Mouse (Mus musculus): ENCODE data around the gene 2010300C02Rik. TPM values are rescaled to one million over a fixed set of nuclear protein-coding genes. Genes with fewer than 3 reads are reported as not detected.
"Not testable (repeated sequence)": the region's sequence is repeated elsewhere in the genome, so short reads cannot be mapped to it uniquely, and the experiment has no call there.

The 2010300C02Rik gene
- polyA plus RNA-seq, 1 experiment from 2014 or later, result 3.5 TPM

- no peak for ATAC-seq (ENCODE audit: low read depth)
- 78% methylated on average over 9 of the region's 9 CpGs for WGBS
- Histone ChIP-seq H3K4me1 (ENCODE audit: control insufficient read depth, insufficient read depth, low read length) (no peaks in the 10 kb centered on the region), H3K9me3 (ENCODE audit: control insufficient read depth, low read length) (no peaks in the 10 kb centered on the region), H3K27ac (ENCODE audit: low read depth, low read length) (no peak overlapping the region), H3K4me2 (ENCODE audit: low read depth, low read length) (no peak overlapping the region), H3K9ac (replicated peaks; ENCODE audit: low read depth, low read length) (no peak overlapping the region), H3K27me3 (ENCODE audit: control insufficient read depth, insufficient read depth, low read length) (no peaks in the 10 kb centered on the region), H3K4me3 (ENCODE audit: low read depth, low read length) (no peak overlapping the region), H3K36me3 (ENCODE audit: control insufficient read depth, insufficient read depth, low read length) (no peaks in the 10 kb centered on the region)
These were observed 119.2 kb downstream of the 2010300C02Rik start for GRCm38 (mm10) chr1:37600640-37601175.

DNA sequence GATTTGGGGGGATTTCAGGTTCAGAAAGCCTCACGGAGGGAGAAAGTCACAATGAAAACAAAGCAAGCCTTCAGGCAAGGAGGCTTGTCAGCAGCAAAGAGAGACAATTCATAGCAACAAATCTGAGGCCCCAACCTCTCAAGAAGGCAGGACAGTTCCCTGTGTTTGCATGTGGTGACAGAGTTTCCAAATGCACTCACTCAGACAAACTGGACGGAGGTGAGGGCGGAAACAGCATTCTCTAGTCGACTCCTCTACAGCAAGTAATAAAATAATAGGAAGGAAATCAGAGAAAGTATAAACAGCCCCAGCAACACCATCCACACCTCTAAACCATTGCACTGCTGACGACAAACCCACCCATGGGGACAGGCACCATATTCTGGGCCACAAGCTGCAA lies 120.9 kb downstream of the 2010300C02Rik start:
- 75% methylated on average over 5 of the region's 5 CpGs for WGBS
- Histone ChIP-seq H3K4me1 (ENCODE audit: control insufficient read depth, insufficient read depth, low read length) (no peaks in the 10 kb centered on the region), H3K27ac (ENCODE audit: low read depth, low read length) (no peak overlapping the region), H3K9me3 (ENCODE audit: control insufficient read depth, low read length) (no peaks in the 10 kb centered on the region), H3K27me3 (ENCODE audit: control insufficient read depth, insufficient read depth, low read length) (no peaks in the 10 kb centered on the region), H3K9ac (replicated peaks; ENCODE audit: low read depth, low read length) (no peak overlapping the region), H3K4me2 (ENCODE audit: low read depth, low read length) (no peak overlapping the region), H3K4me3 (ENCODE audit: low read depth, low read length) (no peak overlapping the region), H3K36me3 (ENCODE audit: control insufficient read depth, insufficient read depth, low read length) (no peaks in the 10 kb centered on the region)
- no peak for ATAC-seq (ENCODE audit: low read depth)

DNA sequence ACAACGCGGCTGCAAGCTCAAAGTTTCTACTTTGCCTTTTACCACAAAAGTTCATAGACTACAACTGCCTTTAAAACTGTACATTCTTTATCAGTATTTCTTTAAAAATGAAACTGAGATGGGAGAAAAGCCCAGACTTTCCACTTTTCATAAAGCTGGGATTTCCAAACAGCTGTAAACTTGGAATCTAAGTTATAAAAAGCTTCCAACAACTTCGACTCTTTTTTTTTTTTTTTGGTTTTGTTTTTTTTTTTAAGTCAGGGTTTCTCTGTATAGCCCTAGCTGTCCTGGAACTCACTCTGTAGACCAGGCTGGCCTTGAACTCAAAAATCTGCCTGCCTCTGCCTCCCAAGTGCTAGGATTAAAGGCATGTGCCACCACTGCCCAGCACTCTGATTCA lies 125.1 kb downstream of the 2010300C02Rik start:
- 94% methylated on average over 3 of the region's 3 CpGs for WGBS
- H3K9me3 ChIP-seq (ENCODE audit: control insufficient read depth, low read length); ATAC-seq (ENCODE audit: low read depth); H3K4me2 ChIP-seq (ENCODE audit: low read depth, low read length); H3K4me1 ChIP-seq (ENCODE audit: control insufficient read depth, insufficient read depth, low read length); H3K36me3 ChIP-seq (ENCODE audit: control insufficient read depth, insufficient read depth, low read length); H3K9ac ChIP-seq (replicated peaks; ENCODE audit: low read depth, low read length); H3K27ac ChIP-seq (ENCODE audit: low read depth, low read length); H3K27me3 ChIP-seq (ENCODE audit: control insufficient read depth, insufficient read depth, low read length); H3K4me3 ChIP-seq (ENCODE audit: low read depth, low read length): not testable (repeated sequence)

DNA sequence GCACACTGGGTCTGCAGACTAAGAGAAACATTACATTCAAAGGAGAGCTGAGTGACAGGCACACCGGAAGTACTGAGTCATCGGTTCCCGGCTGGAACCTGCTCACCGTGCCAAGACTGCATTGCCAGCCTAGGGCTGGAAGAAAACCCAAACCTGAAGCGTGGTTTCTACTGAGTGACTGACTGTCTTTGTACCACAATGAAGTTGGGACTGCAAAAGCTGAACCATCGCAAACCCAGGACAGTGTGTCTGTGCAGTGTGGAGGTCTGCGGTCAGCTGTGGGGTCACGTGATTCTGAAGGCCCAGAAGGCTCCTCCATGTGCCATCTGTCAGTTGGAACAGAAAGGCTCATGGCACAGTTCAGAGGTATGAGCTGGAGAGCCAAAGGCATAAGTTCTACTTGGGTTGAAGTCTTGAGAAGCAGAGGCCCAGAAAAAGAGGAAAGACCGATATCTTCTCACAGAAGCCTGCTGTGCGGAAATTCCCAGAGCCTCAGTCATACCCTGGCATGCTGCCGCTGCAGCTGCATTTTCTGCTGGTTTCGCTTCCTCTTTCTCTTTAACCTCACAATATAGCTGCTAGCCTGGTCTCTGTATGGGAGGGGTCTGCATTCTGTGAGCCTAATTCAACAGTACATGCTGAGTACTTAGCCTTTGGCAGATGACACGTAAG lies 133.9 kb downstream of the 2010300C02Rik start:
- Histone ChIP-seq H3K9ac (replicated peaks; ENCODE audit: low read depth, low read length) (no peak overlapping the region), H3K9me3 (ENCODE audit: control insufficient read depth, low read length) (no peaks in the 10 kb centered on the region), H3K27ac (ENCODE audit: low read depth, low read length) (no peak overlapping the region), H3K27me3 (ENCODE audit: control insufficient read depth, insufficient read depth, low read length) (no peaks in the 10 kb centered on the region), H3K4me2 (ENCODE audit: low read depth, low read length) (no peak overlapping the region), H3K4me3 (ENCODE audit: low read depth, low read length) (no peak overlapping the region), H3K4me1 (ENCODE audit: control insufficient read depth, insufficient read depth, low read length) (peaks cover 2% of the 10 kb centered on the region; the same call in 1 of the 2 replicates), H3K36me3 (ENCODE audit: control insufficient read depth, insufficient read depth, low read length) (no peaks in the 10 kb centered on the region)
- no peak for ATAC-seq (ENCODE audit: low read depth)
- WGBS, result 86% methylated on average over 13 of the region's 13 CpGs

GRCm38 (mm10) chr1:37583795-37584464 lies 136.0 kb downstream of the 2010300C02Rik start:
- 79% methylated on average over 9 of the region's 9 CpGs for WGBS
- H3K36me3 ChIP-seq (ENCODE audit: control insufficient read depth, insufficient read depth, low read length), result no peaks in the 10 kb centered on the region
- no peak overlapping the region for H3K9ac ChIP-seq (replicated peaks; ENCODE audit: low read depth, low read length)
- no peak overlapping the region for H3K4me3 ChIP-seq (ENCODE audit: low read depth, low read length)
- peaks cover 2% of the 10 kb centered on the region; the same call in 1 of the 2 replicates for H3K4me1 ChIP-seq (ENCODE audit: control insufficient read depth, insufficient read depth, low read length)
- no peaks in the 10 kb centered on the region for H3K9me3 ChIP-seq (ENCODE audit: control insufficient read depth, low read length)
- ATAC-seq (ENCODE audit: low read depth), result no peak
- no peaks in the 10 kb centered on the region for H3K27me3 ChIP-seq (ENCODE audit: control insufficient read depth, insufficient read depth, low read length)
- H3K27ac ChIP-seq (ENCODE audit: low read depth, low read length), result no peak overlapping the region
- no peak overlapping the region for H3K4me2 ChIP-seq (ENCODE audit: low read depth, low read length)

- 93% methylated on average over 8 of the region's 8 CpGs for WGBS
- H3K9ac ChIP-seq (replicated peaks; ENCODE audit: low read depth, low read length), result no peak overlapping the region
- H3K4me1 ChIP-seq (ENCODE audit: control insufficient read depth, insufficient read depth, low read length), result peaks cover 2% of the 10 kb centered on the region; the same call in 1 of the 2 replicates
- no peak overlapping the region for H3K4me3 ChIP-seq (ENCODE audit: low read depth, low read length)
- H3K4me2 ChIP-seq (ENCODE audit: low read depth, low read length), result no peak overlapping the region
- no peak overlapping the region for H3K27ac ChIP-seq (ENCODE audit: low read depth, low read length)
- H3K27me3 ChIP-seq (ENCODE audit: control insufficient read depth, insufficient read depth, low read length), result no peaks in the 10 kb centered on the region
- no peaks in the 10 kb centered on the region for H3K9me3 ChIP-seq (ENCODE audit: control insufficient read depth, low read length)
- H3K36me3 ChIP-seq (ENCODE audit: control insufficient read depth, insufficient read depth, low read length), result no peaks in the 10 kb centered on the region
- no peak for ATAC-seq (ENCODE audit: low read depth)
These were observed 136.7 kb downstream of the 2010300C02Rik start for GRCm38 (mm10) chr1:37583167-37583566.

- 96% methylated on average over 13 of the region's 13 CpGs for WGBS
These were observed 140.2 kb downstream of the 2010300C02Rik start for GRCm38 (mm10) chr1:37579686-37580085.

DNA sequence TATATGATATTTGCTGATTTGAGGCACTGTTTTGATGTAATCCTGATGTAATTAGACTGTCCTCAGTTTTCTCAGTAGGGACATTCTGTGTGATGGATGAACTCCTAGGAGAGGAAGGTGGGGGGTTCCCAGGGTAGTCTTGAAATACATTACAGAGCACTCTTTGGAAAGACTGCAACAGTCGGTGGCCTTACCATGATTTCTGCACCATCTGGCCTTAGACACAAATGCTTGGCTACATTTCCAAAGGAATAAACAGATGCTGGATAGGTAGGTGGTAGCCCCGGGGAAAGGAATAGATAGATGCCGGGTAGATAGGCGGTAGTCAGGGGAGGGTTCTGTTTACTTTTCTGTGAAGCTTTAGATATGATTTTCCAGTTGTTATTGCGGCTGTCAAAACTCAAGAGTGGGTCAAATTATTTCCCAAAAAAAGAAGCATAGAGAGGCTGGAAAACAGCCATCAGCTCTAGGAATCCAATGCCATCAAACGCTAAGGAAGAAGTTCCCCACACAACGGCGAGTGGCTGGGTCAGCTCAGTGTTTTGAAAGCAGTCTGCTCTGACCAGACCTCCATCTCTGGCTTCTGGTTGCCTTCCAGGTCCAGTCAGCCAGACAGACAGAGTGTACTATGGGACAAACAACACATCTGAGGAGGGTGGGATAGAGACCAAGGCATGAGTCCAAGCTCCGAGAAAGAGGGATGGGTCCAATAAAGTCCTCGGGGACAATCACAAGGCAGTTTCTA lies 147.2 kb downstream of the 2010300C02Rik start:
- no peak for ATAC-seq (ENCODE audit: low read depth)
- Histone ChIP-seq H3K27ac (ENCODE audit: low read depth, low read length) (no peak overlapping the region), H3K9ac (replicated peaks; ENCODE audit: low read depth, low read length) (no peak overlapping the region), H3K4me3 (ENCODE audit: low read depth, low read length) (no peak overlapping the region), H3K9me3 (ENCODE audit: control insufficient read depth, low read length) (no peaks in the 10 kb centered on the region), H3K36me3 (ENCODE audit: control insufficient read depth, insufficient read depth, low read length) (no peaks in the 10 kb centered on the region), H3K4me1 (ENCODE audit: control insufficient read depth, insufficient read depth, low read length) (no peaks in the 10 kb centered on the region), H3K4me2 (ENCODE audit: low read depth, low read length) (no peak overlapping the region), H3K27me3 (ENCODE audit: control insufficient read depth, insufficient read depth, low read length) (no peaks in the 10 kb centered on the region)
- WGBS, result 69% methylated on average over 10 of the region's 10 CpGs

More at GRCm38 (mm10) chr1:37579686-37580085, 140.2 kb downstream of the 2010300C02Rik start:
- ATAC-seq (ENCODE audit: low read depth), result no peak
- Histone ChIP-seq H3K4me2 (ENCODE audit: low read depth, low read length) (no peak overlapping the region), H3K27me3 (ENCODE audit: control insufficient read depth, insufficient read depth, low read length) (no peaks in the 10 kb centered on the region), H3K4me1 (ENCODE audit: control insufficient read depth, insufficient read depth, low read length) (no peaks in the 10 kb centered on the region), H3K27ac (ENCODE audit: low read depth, low read length) (no peak overlapping the region), H3K9me3 (ENCODE audit: control insufficient read depth, low read length) (no peaks in the 10 kb centered on the region), H3K9ac (replicated peaks; ENCODE audit: low read depth, low read length) (no peak overlapping the region), H3K4me3 (ENCODE audit: low read depth, low read length) (no peak overlapping the region), H3K36me3 (ENCODE audit: control insufficient read depth, insufficient read depth, low read length) (no peaks in the 10 kb centered on the region)

DNA sequence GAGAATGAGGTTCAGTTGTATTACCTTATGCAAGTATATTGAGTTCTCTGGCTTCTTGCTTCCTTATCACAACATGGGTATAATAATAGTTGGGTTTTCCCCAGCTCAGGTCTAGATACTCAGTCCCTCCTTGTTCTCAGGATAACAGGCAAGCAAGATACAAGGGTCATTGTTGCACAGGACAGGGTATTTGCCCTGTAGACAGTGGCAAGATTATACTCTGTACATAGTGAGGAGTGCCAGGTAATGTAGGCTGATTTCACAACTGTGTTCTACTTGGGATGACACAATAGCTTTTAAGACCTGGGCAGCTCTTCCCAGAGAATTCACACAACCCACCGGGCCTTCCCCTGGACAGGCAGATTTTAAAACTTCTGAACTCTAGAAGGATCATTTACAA lies 151.5 kb downstream of the 2010300C02Rik start:
- no peak for ATAC-seq (ENCODE audit: low read depth)
- H3K4me3 ChIP-seq (ENCODE audit: low read depth, low read length), result no peak overlapping the region
- H3K36me3 ChIP-seq (ENCODE audit: control insufficient read depth, insufficient read depth, low read length), result no peaks in the 10 kb centered on the region
- WGBS, result 93% methylated on average over 1 of the region's 1 CpGs
- H3K9ac ChIP-seq (replicated peaks; ENCODE audit: low read depth, low read length), result no peak overlapping the region
- H3K4me2 ChIP-seq (ENCODE audit: low read depth, low read length), result no peak overlapping the region
- no peaks in the 10 kb centered on the region for H3K9me3 ChIP-seq (ENCODE audit: control insufficient read depth, low read length)
- H3K27me3 ChIP-seq (ENCODE audit: control insufficient read depth, insufficient read depth, low read length), result no peaks in the 10 kb centered on the region
- H3K4me1 ChIP-seq (ENCODE audit: control insufficient read depth, insufficient read depth, low read length), result no peaks in the 10 kb centered on the region
- H3K27ac ChIP-seq (ENCODE audit: low read depth, low read length), result no peak overlapping the region

Data from neural tube, embryonic 14.5 days (tissue).